Mouse (Mus musculus): ENCODE data around the gene Mrs2.

DNA sequence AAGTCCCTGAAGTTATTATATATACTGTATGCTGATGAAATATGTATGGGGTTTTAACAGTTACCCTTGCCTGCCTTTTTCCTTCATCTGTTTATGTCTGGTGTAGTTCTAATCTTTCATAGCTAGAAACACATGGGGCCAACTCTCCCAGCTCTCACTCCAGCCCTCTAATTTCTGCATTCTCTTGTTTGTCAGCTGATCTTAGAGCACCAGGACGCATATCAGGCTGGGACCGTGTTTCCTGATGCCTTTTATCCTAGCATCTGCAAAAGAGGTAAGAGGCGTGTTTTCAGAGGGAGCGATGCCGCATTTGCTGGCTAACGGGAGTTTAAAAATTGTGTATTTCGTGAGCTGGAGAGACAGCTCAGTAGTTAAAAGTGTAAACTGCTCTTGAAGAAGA is 67.5 kb downstream of the Mrs2 start:
- no peak for TF ChIP-seq CTCF (IDR thresholded peaks at IDR 0.05; ENCODE audit: borderline replicate concordance, insufficient read depth, low read length)
- no peak for TF ChIP-seq POLR2A (IDR thresholded peaks at IDR 0.05; ENCODE audit: low read depth, low read length)

Measured in embryonic fibroblast, embryonic 13.5 days (primary cell).